Mouse (Mus musculus) lung, embryonic 15.5 days (tissue): ENCODE measurements around the gene Vtcn1. TPM values are rescaled to one million over a fixed set of nuclear protein-coding genes. Genes with fewer than 3 reads are reported as not detected.

ENCODE experiments used
- ATAC-seq: fragments of 200-750 bp; cut with Nextera tagmentation; 2 replicates; pipeline ENCODE4 v1.8.0; 2017; ENCODE audit warnings: moderate number of reproducible peaks, borderline replicate concordance; ENCODE audit not compliant: low FRiP score, low TSS enrichment; ENCODE audit errors: extremely low read depth
- H3K27ac ChIP-seq: fragments of 300-500 bp; sonication (generic); 2 replicates; pipeline ENCODE4 v1.5.1; 2015; ENCODE audit warnings: moderate library complexity, mild to moderate bottlenecking, inconsistent platforms
- H3K27me3 ChIP-seq: fragments of 300-500 bp; sonication (generic); 2 replicates; pipeline ENCODE4 v1.6.1; 2015; ENCODE audit warnings: inconsistent platforms
- H3K36me3 ChIP-seq: fragments of 300-500 bp; sonication (generic); 2 replicates; pipeline ENCODE4 v1.6.1; 2015; ENCODE audit warnings: inconsistent platforms
- H3K4me1 ChIP-seq: fragments of 300-500 bp; sonication (generic); 2 replicates; pipeline ENCODE4 v1.6.1; 2015; ENCODE audit warnings: inconsistent platforms
- H3K4me2 ChIP-seq: fragments of 300-500 bp; sonication (generic); 2 replicates; pipeline ENCODE4 v1.6.1; 2015; ENCODE audit warnings: inconsistent platforms, mild to moderate bottlenecking, moderate library complexity
- H3K4me3 ChIP-seq: fragments of 300-500 bp; sonication (generic); 2 replicates; pipeline ENCODE4 v1.5.1; 2015; ENCODE audit warnings: mild to moderate bottlenecking, inconsistent platforms
- H3K9ac ChIP-seq: fragments of 300-500 bp; sonication (generic); 2 replicates; pipeline ENCODE4 v1.6.1; 2015; ENCODE audit warnings: inconsistent platforms
- H3K9me3 ChIP-seq: fragments of 300-500 bp; sonication (generic); 2 replicates; pipeline ENCODE4 v1.6.1; 2016; ENCODE audit warnings: inconsistent platforms
- WGBS: fragments of 180-500 bp; shearing (Covaris S2); methylation state at CpG from one replicate; pipeline ENCODE4 v1.1.7; 2015; 5-methylcytosine and 5-hydroxymethylcytosine counted together
- polyA plus RNA-seq: library from polyadenylated mRNA; unstranded; fragments of >200 nt; fragmentation: Nextera tagmentation; extraction: Ambion mirVana; gene quantifications from 2 replicates; pipeline ENCODE4 v1.2.1, GENCODE M21; 2015

Gene Vtcn1
- polyA plus RNA-seq, 1 experiment from 2014 or later, result 0.50 TPM

DNA sequence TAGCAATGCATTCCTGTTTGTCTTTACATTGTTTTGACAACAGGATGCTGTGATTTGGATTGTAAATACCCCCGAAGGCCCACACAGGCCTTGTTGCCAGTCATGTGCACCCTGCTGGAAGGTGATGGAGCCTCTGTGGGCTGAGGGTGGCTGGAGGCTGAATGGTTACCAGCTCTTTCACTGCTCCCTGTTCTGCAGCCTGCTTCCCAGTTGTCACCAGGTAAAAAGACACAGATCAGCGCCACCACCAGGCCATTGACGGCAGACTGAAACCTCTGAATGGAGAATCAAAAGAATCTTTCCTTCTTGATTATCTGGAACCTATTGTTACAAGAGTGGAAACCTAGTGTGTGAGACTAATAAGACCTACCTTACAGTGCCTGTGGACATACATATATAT lies 81.7 kb downstream of the Vtcn1 start:
- Histone ChIP-seq H3K4me1 (no peaks in the 10 kb centered on the region), H3K36me3 (no peaks in the 10 kb centered on the region), H3K4me3 (no peak overlapping the region), H3K4me2 (no peak overlapping the region), H3K9ac (no peak overlapping the region), H3K27ac (no peak overlapping the region), H3K9me3 (no peaks in the 10 kb centered on the region), H3K27me3 (no peaks in the 10 kb centered on the region)
- ATAC-seq, result no peak
- WGBS, result 33% methylated on average over 3 of the region's 3 CpGs

DNA sequence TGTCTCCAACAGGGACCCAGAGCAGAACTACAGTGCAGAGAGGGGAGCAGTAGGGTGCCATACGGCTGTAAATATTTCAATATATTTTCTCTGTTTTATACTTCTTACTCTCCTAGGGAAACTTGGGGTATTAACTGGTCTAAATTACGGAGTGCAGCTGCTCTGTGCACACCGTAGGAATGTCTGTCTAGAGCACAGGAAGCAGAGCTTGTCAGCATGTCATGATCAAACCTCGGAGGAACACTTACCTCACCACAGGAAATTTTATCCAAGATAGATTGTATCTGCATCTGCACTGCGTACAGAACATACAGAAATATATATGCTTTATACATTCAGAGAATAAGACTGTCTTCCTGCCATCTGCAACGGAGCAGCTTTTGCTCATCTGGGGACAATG lies 83.3 kb downstream of the Vtcn1 start:
- Histone ChIP-seq H3K9ac (no peak overlapping the region), H3K27me3 (no peaks in the 10 kb centered on the region), H3K4me1 (no peaks in the 10 kb centered on the region), H3K27ac (no peak overlapping the region), H3K4me2 (no peak overlapping the region), H3K4me3 (no peak overlapping the region), H3K9me3 (no peaks in the 10 kb centered on the region), H3K36me3 (no peaks in the 10 kb centered on the region)
- 35% methylated on average over 6 of the region's 6 CpGs for WGBS
- ATAC-seq, result no peak

DNA sequence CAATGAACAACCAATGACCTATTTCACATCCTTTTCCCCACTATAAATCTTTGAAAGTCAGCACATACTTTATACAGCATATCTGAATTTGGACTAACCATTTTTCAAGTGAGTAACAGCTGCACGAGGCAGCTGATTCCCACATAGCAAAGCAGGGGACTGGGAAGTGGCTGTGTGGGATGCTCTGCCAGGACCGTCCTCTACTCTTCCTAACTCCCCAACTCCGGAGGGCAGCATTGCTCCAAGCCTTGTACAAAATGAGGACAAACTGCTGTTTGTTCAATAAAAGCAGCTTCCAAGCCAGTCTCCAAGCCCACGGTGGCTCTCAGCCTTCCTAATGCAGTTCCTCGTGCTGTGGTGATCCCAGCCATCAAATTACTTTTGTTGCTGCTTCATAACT lies 85.4 kb downstream of the Vtcn1 start:
- no peak overlapping the region for H3K27ac ChIP-seq
- no peak overlapping the region for H3K4me2 ChIP-seq
- H3K4me3 ChIP-seq, result no peak overlapping the region
- H3K27me3 ChIP-seq, result no peaks in the 10 kb centered on the region
- ATAC-seq, result no peak
- WGBS, result 43% methylated on average over 5 of the region's 5 CpGs
- no peak overlapping the region for H3K9ac ChIP-seq
- no peaks in the 10 kb centered on the region for H3K36me3 ChIP-seq
- no peaks in the 10 kb centered on the region for H3K4me1 ChIP-seq
- no peaks in the 10 kb centered on the region for H3K9me3 ChIP-seq

DNA sequence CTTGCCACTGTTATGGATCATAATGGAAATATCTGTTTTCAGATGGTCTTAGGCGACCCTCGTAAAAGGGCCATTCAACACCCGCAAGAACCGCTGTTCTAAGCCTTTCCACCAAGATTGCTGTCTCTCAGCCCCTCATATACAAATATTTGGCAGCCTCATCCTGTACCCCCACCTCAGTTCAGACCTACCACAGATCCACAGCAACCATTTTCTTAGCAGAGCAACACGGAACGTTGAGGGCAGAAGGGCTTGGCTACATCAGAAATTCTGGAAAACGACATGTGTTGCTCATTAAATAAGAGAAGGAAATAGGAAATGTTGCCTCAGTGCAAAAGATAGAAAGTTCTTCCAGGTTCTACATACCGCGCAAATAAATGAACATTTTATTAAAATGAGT lies 85.8 kb downstream of the Vtcn1 start:
- WGBS, result 65% methylated on average over 9 of the region's 9 CpGs
- ATAC-seq, result no peak
- H3K4me3 ChIP-seq, result no peak overlapping the region
- no peak overlapping the region for H3K4me2 ChIP-seq
- no peak overlapping the region for H3K27ac ChIP-seq
- H3K9me3 ChIP-seq, result no peaks in the 10 kb centered on the region
- no peaks in the 10 kb centered on the region for H3K4me1 ChIP-seq
- no peaks in the 10 kb centered on the region for H3K36me3 ChIP-seq
- H3K27me3 ChIP-seq, result no peaks in the 10 kb centered on the region
- H3K9ac ChIP-seq, result no peak overlapping the region

DNA sequence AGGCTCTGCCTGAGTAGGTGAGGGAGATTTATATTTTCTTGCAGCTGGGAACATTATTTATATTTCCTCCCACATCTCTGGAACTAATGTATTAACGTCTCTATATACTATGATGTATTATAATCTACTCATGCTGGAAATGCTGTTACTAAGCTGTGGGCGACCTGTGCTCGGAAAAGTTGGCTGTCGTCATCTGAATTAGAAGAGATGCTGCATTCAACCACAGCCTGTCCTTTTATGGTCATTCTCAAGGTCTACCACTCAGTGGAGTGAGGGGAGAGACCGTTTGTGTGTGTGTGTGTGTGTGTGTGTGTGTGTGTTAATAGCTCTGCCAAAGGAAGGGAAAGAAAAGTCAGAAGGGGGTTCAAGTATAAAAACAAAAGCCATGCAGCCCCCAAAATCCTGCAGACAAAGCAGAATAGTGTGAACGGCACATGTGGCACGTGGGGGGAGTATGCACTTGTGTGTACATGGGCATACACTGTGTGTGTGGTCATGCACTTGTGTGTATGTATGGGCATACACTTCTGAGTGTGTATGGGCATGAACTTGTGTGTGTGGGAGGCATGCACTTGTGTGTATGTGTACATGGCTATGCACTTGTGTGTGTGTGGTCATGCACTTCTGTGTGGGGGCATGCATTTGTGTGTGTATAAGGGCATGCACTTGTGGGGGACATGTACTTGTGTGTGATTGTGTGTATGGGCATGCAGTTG lies 86.4 kb downstream of the Vtcn1 start:
- Histone ChIP-seq H3K4me1 (no peaks in the 10 kb centered on the region), H3K27me3 (no peaks in the 10 kb centered on the region), H3K36me3 (no peaks in the 10 kb centered on the region), H3K4me3 (no peak overlapping the region), H3K9me3 (no peaks in the 10 kb centered on the region), H3K27ac (no peak overlapping the region), H3K9ac (no peak overlapping the region), H3K4me2 (no peak overlapping the region)
- no peak for ATAC-seq
- WGBS, result 46% methylated on average over 7 of the region's 7 CpGs

DNA sequence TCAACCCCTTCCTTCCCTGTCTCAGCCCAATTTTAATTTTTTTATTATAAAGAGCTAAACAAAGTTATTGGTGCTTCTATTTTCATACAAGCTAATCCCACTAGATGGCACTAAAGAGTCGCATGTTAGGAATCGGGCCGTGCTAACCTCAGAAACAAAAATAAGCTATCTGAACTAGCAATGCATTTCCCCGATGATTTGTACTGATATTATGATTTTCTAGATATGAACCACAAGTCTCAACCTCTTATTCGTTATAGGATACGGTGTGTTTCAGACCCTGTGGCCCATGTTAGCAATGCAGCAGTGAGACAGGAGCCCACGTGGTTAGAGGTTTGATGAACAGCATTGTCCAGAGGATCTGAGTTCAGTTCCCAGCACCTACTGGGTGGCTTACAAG lies 91.6 kb downstream of the Vtcn1 start:
- WGBS, result 17% methylated on average over 7 of the region's 7 CpGs
- no peak for ATAC-seq

DNA sequence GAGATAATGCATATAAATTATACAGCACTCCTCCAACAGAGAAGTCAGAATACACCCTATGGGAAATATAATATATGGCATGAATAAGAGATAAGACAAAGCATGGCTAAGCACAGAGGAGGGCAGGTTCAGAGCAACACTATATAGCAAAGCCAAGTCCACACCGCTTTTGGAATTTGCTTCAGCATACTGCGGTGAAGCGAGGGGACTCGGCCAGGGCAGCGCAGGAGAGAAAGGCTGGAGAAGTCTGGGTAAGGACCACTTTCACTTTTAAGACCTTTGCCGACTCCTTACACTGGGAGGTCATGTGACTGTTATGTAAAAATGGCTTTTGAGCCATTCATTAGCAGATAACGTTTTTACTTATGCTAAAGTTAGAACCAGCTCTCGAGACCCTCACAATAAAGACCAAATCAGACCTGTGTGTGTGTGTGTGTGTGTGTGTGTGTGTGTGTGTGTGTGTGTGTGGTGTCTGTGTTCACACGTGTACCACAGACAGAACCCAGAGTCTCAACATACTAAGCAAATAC lies 95.4 kb downstream of the Vtcn1 start:
- H3K36me3 ChIP-seq, result no peaks in the 10 kb centered on the region
- H3K9me3 ChIP-seq, result no peaks in the 10 kb centered on the region
- WGBS, result 78% methylated on average over 9 of the region's 9 CpGs
- H3K4me1 ChIP-seq, result peaks cover 24% of the 10 kb centered on the region
- no peaks in the 10 kb centered on the region for H3K27me3 ChIP-seq
- ATAC-seq, result no peak
- no peak overlapping the region for H3K4me3 ChIP-seq
- no peak overlapping the region for H3K4me2 ChIP-seq
- H3K27ac ChIP-seq, result no peak overlapping the region
- H3K9ac ChIP-seq, result no peak overlapping the region

More for the DNA sequence above, 91.6 kb downstream of the Vtcn1 start:
- H3K4me1 ChIP-seq, result peaks cover 6% of the 10 kb centered on the region; the same call in 1 of the 2 replicates
- no peaks in the 10 kb centered on the region for H3K9me3 ChIP-seq
- H3K4me3 ChIP-seq, result no peak overlapping the region
- H3K9ac ChIP-seq, result no peak overlapping the region
- H3K4me2 ChIP-seq, result no peak overlapping the region
- H3K27me3 ChIP-seq, result no peaks in the 10 kb centered on the region
- H3K27ac ChIP-seq, result no peak overlapping the region
- no peaks in the 10 kb centered on the region for H3K36me3 ChIP-seq

DNA sequence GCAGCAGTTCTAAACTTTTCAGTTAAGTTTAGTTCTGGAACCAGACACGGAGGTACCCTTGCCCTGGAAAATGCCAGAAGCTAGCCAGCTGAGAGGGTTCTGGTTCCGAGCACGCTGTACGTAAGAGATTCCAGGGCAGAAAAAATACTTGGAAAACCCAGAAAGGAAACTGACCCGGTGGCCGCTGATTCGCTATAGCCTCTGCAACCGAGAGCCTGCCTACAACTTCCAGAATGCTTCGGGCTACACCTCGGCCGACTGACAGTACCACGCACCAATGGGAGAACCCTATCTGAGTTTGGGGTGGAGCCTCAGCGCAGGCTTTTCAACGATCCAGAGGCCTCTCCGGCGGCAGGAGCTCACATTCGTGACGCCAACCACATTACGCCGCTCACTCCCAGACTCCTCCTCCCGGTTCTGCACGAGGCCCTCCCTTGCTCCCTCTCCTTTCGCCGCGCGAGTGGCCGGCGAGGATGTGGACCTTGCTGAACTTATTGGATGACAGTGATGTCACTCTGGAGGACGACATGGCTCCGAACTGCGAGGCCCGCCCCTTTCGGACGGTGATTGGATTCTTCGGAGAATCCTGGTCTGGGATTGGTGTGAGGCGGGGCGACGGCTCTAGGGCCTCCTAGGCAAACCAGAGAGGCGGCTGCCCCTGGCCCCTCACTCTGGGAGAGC lies 96.7 kb downstream of the Vtcn1 start, which contains the start of gene Trim45:
Gene Trim45 (plus strand): TSS at position 378 of the 681 bp plus-strand sequence.
- peaks cover 22% of the 10 kb centered on the region for H3K4me1 ChIP-seq
- H3K4me2 ChIP-seq, result peak within 1 kb of the TSS; percentile 77
- peak; percentile 98 for ATAC-seq
- H3K9me3 ChIP-seq, result no peaks in the 10 kb centered on the region
- under 1% methylated on average over 39 of the region's 39 CpGs for WGBS
- peak within 1 kb of the TSS; percentile 64 for H3K9ac ChIP-seq
- H3K27me3 ChIP-seq, result no peaks in the 10 kb centered on the region
- H3K27ac ChIP-seq, result peak within 1 kb of the TSS; percentile 71
- H3K36me3 ChIP-seq, result no peaks in the 10 kb centered on the region
- peak within 1 kb of the TSS; percentile 60 for H3K4me3 ChIP-seq

DNA sequence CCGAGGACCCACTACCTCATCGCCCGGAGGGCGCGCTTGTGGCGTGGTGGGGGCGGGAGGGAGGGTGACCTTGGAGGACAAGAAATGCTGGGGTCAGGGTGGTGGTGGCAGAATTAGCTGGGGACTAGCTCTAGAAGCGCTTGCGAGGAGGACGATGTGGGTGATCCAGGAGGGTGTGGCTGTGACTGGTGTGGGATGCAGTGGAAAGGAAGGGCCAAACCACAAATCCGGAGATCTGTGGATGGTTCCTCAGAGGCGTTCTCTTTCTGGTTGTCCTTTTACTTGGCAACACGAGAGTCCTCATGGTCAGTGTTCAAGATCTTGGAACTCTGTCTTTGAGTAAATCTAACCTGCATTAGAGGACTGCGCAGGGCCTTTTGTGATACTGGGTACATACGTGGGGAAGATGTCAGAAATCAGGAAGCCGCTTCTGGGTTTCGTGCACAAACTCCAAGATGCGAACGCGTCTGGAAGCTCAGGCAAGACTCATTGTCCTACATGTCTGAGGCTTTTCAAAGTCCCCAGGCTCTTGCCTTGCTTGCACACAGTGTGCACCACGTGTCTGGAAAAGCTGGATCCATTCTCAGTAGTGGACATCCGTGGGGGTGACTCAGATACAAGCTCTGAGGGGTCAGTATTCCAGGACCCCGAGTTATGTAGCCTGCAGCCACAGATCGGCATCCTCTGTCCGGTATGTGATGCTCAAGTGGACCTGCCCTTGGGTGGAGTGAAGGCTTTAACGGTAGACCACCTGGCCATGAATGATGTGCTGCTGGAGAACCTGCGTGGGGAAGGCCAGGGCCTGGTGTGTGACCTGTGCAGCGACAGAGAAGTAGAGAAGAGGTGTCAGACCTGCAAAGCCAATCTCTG lies 97.5 kb downstream of the Vtcn1 start:
- Histone ChIP-seq H3K36me3 (no peaks in the 10 kb centered on the region; the same call in 1 of the 2 replicates), H3K27ac (peak overlapping the region; percentile 71), H3K27me3 (no peaks in the 10 kb centered on the region), H3K9ac (peak overlapping the region; percentile 61), H3K4me1 (peaks cover 21% of the 10 kb centered on the region), H3K9me3 (no peaks in the 10 kb centered on the region), H3K4me3 (peak overlapping the region; percentile 60), H3K4me2 (peak overlapping the region; percentile 77)
- WGBS, result 28% methylated on average over 28 of the region's 28 CpGs
- peak; percentile 47; the same call in 1 of the 2 replicates for ATAC-seq

DNA sequence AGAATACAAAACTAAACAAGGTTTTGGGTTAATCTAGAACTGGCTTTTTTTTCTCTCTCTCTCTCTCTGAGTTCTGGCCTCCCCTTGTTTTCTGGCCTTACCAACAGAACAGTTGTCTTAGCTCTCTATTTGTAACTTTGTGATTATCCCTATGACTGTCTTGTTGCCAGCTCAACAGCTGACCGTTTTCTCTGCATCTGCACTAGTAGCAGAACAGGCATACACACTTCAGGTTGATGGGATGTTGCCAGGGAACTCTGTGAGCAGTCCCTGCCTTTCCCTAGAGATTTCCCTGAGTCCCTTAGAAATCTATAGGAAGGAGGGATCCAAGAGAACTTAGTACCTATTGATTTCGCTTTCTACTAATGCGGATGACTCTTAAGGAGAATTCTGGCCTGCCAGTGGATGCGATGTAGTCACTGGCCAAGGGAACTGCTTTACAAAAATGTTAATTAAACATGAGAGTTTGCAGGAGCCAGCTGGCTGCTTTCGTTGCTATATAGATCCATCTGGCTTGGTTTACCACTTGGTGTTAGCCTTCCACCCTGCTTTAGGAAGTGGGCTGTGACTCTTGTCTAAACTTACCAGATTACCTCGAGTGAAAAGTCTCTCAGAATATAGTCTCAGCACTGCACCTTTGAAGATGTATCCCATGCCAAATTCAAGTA lies 98.9 kb downstream of the Vtcn1 start:
- Histone ChIP-seq H3K9me3 (no peaks in the 10 kb centered on the region), H3K27me3 (no peaks in the 10 kb centered on the region), H3K4me2 (no peak overlapping the region), H3K27ac (no peak overlapping the region), H3K4me1 (peaks cover 21% of the 10 kb centered on the region), H3K4me3 (no peak overlapping the region), H3K36me3 (peaks cover 6% of the 10 kb centered on the region; the same call in 1 of the 2 replicates), H3K9ac (no peak overlapping the region)
- WGBS, result 64% methylated on average over 6 of the region's 6 CpGs
- ATAC-seq, result no peak

DNA sequence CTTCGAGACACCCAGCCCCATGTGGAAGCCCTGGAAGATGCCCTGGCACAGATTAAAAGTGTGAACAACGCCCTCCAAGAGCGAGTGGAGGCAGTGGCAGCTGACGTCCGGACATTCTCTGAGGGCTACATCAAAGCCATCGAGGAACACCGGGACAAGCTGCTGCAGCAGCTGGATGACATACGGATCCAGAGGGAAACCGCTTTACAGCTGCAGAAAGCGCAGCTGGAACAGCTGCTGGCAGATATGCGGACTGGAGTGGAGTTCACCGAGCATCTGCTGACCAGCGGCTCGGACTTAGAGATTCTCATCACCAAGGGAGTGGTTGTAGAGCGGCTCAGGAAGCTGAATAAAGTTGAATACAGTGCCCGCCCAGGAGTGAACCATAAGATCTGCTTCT lies 99.9 kb downstream of the Vtcn1 start:
- peaks cover 21% of the 10 kb centered on the region for H3K4me1 ChIP-seq
- no peak overlapping the region for H3K4me3 ChIP-seq
- H3K4me2 ChIP-seq, result peak overlapping the region; percentile 5; the same call in 1 of the 2 replicates
- H3K27ac ChIP-seq, result no peak overlapping the region
- H3K27me3 ChIP-seq, result no peaks in the 10 kb centered on the region
- 52% methylated on average over 16 of the region's 16 CpGs for whole genome bisulfite sequencing
- no peaks in the 10 kb centered on the region for H3K9me3 ChIP-seq
- H3K9ac ChIP-seq, result no peak overlapping the region
- H3K36me3 ChIP-seq, result peaks cover 10% of the 10 kb centered on the region; the same call in 1 of the 2 replicates
- no peak for ATAC-seq
